Mouse (Mus musculus) layer of hippocampus, postnatal 10 days (tissue): ENCODE data around the gene Actb. TPM values are rescaled to one million over a fixed set of nuclear protein-coding genes. Genes with fewer than 3 reads are reported as not detected.
A peak's percentile ranks its signal among the peaks of the same experiment; 100 is the strongest.
"Not testable (repeated sequence)": the region's sequence is repeated elsewhere in the genome, so short reads cannot be mapped to it uniquely, and the experiment has no call there.

Source experiments
- DNase-seq, 2 experiments: peaks; one replicate each; pipeline ENCODE4 v3.0.0; 2021; ENCODE audit warnings: low spot score in 2 of 2
- total RNA-seq, 2 experiments: library from RNA; stranded (reverse); gene quantifications; 2 replicates each; pipeline ENCODE4 v1.2.3; 2021

Actb gene
- total RNA-seq, 2 experiments from 2014 or later: 4,137 to 4,167 TPM

DNA sequence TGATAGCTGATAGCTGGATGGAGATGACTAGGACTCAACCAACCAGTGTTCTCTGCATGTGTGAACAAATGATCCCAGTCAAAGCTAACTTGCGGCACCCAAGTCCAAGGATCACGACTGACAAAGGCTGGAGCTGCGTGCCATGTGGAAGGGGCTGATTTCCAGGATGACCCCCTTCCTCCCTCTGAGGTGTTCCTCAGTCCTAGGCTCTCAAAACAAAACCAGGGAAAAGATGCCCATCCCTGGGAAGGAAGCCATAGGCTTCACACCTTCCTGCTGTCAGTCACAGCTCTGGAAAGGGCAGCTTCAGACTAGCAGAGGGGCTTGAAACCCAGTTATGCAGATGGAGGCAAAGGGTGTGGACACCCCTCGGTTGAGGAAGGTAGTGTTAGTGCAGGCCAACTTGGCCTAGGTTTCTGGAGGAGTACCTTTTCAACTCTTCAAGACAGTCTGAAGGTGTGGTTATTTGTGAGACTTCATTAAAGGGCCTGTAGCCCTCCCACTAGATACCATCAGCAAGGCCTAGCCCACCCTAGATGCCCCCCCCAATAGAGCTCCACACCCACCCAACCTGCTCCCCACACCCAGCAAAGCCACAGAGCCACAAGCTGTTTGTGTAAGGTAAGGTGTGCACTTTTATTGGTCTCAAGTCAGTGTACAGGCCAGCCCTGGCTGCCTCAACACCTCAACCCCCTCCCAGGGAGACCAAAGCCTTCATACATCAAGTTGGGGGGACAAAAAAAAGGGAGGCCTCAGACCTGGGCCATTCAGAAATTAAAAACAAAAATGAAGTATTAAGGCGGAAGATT is 3.8 kb downstream of the Actb start:
- DNase-seq: no peak

GRCm38 (mm10) chr5:142901846-142902505 is 4.6 kb downstream of the Actb start:
- DNase-seq: no peak

DNA sequence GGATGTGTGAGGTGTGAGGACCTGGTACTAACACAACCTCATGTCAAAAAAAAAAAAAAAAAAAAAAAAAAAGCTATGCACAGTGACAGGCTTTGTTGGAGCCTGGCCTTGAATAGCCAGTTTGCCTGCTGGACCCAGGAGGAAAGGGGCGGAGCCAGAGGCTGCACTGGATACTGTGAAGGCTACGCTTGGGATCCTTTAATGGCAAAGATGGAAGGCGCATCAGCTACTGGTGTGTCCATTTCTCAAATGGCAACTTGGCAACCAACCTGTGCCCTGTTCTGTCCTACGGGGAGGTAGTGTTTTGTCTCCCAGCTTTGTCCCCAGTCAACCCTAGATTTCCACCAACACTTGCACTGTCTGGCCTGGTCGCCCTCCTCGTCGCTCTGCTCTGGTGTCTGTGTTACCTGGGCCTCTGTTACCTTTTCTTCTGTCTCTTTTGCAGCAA is 5.2 kb downstream of the Actb start:
- peak; percentile 37 for DNase-seq

DNA sequence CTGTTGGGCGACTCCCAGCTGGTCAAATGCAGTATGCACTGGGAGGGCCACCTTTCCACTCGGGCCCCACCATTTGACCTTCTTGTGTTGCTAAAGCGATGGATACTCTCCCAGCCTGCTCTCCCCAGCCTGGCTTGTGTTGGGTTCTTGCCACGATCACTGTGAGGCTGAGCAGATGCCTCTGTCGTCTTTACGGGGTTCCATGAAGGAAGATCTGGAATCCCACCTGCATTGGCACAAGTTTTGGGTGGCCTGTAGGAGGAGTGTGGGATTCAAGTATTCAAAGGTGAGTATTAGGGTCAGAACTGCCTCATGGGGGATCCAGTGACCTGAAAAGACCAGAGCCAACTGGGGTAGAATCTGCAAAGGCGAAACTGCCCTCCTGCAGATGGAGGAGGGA is 5.9 kb downstream of the Actb start:
- DNase-seq: peak in 1 of 2 experiments; percentile 38

DNA sequence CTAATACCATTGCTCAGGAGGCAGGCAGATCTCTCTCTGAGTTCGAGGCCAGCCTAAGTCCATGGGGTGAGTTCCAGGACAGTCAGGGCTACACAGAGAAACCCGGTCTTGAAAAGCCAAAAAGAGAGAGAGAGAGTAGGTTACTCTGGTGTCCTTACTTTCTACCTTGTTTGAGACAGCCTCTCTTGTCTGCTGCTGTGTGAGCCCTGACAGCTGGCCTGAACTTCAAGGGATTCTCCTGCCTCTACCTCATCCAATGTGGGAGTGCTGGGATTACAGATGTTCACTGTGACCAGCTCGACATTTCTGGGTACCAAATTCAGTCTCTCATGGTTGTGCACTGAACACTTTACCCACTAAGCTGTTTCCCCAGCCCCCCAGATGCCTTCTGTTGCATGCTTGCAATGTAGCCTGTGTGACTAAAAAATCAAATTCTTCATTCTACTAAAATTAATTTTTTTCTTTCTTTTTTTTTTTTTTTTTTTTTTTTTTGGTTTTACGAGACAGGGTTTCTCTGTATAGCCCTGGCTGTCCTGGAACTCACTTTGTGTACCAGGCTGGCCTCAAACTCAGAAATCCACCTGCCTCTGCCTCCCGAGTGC is 6.5 kb downstream of the Actb start:
- no peak for DNase-seq

DNA sequence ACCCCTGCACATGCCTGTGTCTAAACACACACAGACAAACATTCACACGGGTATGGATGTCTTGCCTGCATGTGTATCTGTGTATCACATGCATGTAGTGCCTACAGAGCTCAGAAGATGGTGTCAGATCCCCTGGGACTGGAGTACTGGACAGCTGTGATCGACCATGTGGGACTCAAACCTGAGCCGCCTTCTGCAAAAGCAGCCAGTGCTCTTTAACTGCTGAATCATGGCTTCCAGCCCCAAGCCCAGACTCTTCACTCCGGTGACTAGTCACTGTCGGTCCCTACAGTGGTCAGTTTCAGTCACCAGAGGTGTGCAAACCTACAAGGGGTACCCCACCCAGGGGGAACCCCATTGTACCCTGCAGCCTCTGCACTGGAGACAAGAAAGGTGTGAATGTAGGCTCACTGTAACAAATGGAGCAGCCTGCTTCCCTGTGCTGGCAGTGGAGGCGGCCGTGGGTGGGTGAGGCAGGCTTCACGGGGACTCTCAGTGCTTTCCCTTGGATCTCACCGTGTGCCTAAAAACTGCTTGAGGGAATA is 7.4 kb downstream of the Actb start:
- DNase-seq: peak in 1 of 2 experiments; percentile 56

- DNase-seq: no peak
These were observed 8.2 kb downstream of the Actb start for GRCm38 (mm10) chr5:142898316-142898715.

DNA sequence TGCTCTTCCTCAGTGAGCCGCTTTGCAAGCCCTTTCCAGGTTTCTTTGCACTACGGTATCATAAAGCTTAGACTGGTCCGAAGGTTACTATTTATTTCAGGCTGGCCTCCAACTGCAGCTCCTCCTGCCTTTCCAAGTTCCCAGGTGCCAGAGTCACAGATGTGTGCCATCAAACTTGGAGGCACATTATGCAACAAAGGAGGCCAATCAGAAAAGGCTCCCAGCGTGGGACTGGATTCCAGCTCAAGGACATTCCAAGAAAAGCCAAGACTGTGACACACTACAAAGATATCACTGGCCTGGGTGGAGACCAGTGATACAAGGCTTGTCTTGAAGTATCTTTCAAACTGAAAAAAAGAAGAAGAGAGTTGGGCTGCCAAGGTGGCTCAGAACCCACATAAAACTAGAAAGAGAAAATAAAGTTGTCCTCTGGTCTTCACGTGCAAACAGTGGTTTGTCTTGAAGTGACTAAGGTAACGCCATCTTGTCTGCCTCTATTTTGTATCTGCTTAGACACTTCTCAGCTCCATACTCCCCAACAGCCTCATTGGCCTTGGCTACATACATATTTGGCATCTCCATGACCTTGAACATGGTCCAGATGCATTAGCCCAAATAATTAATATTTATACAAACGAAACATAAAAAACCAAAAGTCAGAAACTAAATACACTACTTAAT is 8.8 kb downstream of the Actb start:
- no peak for DNase-seq

GRCm38 (mm10) chr5:142896713-142897112 is 9.8 kb downstream of the Actb start:
- DNase-seq: no peak

DNA sequence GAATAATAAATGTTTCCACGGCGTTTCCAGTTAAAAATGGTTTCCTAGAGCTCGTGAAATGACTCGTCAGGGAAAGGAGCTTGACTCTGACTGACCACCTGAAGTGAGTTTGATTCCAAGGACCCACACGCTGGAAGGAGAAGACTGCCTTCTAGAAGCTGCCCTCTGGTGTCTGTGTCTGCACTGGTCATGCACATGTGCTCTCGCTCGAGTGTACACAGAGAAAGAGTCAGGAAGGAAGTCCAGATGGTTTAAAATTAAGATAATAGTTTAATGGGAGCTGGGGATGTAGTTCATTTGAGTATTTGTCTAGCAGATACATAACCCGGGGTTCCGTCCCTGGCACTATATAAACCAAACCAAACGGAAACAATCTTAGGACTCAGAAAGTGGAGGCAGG is 10.4 kb downstream of the Actb start:
- no peak for DNase-seq

GRCm38 (mm10) chr5:142894918-142895613 is 11.5 kb downstream of the Actb start, which contains the start of gene Fbxl18:
TSS of gene Fbxl18 (minus strand) at chr5:142895421.
- DNase-seq: peak; percentile 86 to 90

DNA sequence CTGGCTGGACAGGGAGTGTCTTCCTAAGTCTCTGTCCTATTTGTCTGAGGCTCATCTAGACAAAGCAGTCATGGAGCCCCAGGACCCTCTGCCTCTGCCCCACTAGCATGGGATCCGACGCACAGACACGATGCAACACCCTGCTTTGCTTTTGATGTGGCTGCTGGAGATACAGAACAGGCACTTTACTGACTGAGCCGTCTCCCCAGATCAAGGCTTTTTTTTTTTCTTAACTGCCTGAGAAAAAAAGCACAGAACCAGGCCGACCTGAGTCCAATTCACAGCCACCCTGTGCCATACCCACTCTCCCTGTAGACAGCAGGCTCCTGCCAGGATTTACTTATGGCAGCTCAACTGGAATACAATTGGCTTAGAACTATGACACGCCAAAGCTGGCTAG is 15.2 kb downstream of the Actb start:
- no peak for DNase-seq

DNA sequence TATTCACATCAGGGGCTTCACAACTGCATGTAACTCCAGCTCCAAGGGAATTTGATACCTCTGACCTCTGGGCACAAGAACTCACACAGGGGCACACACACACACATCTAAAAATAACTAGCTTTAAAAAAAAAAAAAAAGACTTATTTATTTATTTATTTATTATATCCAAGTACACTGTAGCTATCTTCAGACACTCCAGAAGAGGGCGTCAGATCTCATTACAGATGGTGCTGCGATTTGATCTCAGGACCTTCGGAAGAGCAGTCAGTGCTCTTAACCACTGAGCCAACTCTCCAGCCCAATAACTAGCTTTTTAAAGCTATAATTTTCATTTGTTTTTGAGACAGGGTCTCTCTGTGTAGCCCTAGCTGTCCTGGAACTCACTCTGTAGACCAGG is 19.0 kb downstream of the Actb start:
- not testable (repeated sequence) for DNase-seq

GRCm38 (mm10) chr5:142886761-142887160 is 19.8 kb downstream of the Actb start:
- no peak for DNase-seq

- no peak for DNase-seq
These were observed 20.4 kb downstream of the Actb start for GRCm38 (mm10) chr5:142886181-142886580.

DNA sequence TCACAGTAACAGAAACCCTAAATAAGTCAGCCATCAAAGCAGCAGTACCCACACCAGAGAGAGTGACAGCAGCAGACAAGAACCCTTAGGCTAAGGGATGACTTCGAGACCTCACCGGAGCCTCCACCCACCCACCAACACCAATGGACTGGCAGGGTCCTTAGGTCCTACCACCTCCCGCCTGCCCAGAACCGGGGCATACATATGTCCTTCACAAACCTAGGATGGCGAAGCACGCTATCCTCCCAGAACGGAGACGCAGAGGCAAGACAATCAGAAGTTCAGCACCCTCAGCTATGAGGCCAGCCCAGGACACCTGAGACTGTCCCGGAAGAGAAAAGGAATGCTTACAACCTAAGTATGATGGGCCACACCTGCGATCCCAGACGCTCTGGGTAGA is 24.1 kb downstream of the Actb start:
- no peak for DNase-seq

DNA sequence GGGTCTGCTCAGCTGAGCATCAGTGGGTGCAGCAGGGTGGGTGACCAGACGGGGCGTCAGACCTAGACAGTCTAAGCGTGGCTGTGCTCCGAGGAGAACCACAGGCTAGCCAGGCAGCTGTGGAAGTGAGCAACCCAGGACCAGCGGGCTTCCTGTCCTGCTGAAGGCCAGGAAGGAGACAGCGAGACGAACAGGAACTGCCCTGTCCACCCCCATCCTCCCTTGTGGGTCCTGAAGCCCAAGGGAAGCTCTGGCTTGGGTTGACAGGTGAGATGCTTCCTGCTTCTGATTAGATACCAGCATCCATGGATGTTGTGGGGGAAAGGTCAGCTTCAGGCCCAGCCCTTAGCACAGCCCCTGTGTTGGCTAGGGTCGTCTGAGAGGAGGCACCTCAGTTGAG is 24.6 kb downstream of the Actb start:
- DNase-seq: no peak

- DNase-seq: no peak
These were observed 25.6 kb downstream of the Actb start for GRCm38 (mm10) chr5:142880806-142881516.

DNA sequence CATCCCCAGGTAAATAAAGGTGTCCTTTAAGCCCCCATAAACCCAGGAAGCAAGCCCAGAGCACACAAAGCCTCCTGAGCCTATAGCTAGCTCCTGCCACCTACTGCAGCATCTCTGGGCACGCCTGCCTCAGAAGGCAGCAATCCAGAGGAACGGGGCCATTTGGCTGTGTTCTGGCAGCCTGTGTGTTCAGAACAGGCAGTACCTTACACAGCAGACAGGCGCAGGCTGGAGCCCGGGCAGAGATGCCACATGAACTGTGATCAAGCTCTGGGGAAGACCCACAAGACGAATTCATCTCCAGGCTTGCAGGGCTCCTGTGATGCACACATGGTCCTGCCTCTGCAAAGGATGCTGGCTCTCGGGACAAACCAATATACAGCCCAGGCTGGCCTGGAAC is 26.3 kb downstream of the Actb start:
- DNase-seq: peak; percentile 69 to 76
